Mouse (Mus musculus): ENCODE measurements around the gene Abcg4. TPM values are rescaled to one million over a fixed set of nuclear protein-coding genes. Genes with fewer than 3 reads are reported as not detected.

Gene Abcg4
- total and polyA plus RNA-seq, 3 experiments, result 4.1 to 17.1 TPM; not detected in 1

GRCm38 (mm10) chr9:44318826-44319095 is 30.3 kb upstream of the Abcg4 start:
- TF ChIP-seq POLR2A (IDR thresholded peaks at IDR 0.05; ENCODE audit: control insufficient read depth in 1 of 2, insufficient read depth in 1 of 2, low read depth in 1 of 2, low read length in 2 of 2, poor library complexity in 1 of 2), result no peak
- no peak for TF ChIP-seq TCF12 (IDR thresholded peaks at IDR 0.05; ENCODE audit: low read depth, low read length)
- no peak for TF ChIP-seq HCFC1 (IDR thresholded peaks at IDR 0.05; ENCODE audit: low read depth, low read length)
- TF ChIP-seq SIN3A (IDR thresholded peaks at IDR 0.05; ENCODE audit: low read length), result no peak
- TF ChIP-seq GATA1 (IDR thresholded peaks at IDR 0.05; ENCODE audit: low read depth, low read length), result no peak
- Histone ChIP-seq H3K27me3 (ENCODE audit: control insufficient read depth in 1 of 2, insufficient read depth in 2 of 2, low read length in 2 of 2) (no peaks in the 10 kb centered on the region), H3K9me3 (replicated peaks; ENCODE audit: insufficient read depth, low read length) (no peaks in the 10 kb centered on the region), H3K36me3 (ENCODE audit: control insufficient read depth in 1 of 2, insufficient read depth in 2 of 2, low read length in 2 of 2) (peaks cover 0 to 10% of the 10 kb centered on the region in 2 experiments; a peak in 2 of 4 replicates), H3K27ac (ENCODE audit: control insufficient read depth, low read depth, low read length) (no peak overlapping the region), H3K4me3 (ENCODE audit: control insufficient read depth in 1 of 2, insufficient read depth in 1 of 2, low read depth in 2 of 2, low read length in 2 of 2) (peak overlapping the region; percentile 93), H3K9ac (ENCODE audit: control insufficient read depth, low read depth, low read length, poor library complexity, severe bottlenecking) (peak overlapping the region; percentile 85; the same call in 1 of the 2 replicates), H3K79me2 (ENCODE audit: control insufficient read depth, insufficient read depth, low read length, poor library complexity) (peaks cover 9% of the 10 kb centered on the region; the same call in 1 of the 2 replicates), H3K4me1 (ENCODE audit: control insufficient read depth in 1 of 2, insufficient read depth in 2 of 2, low read length in 2 of 2) (peaks cover 8 to 12% of the 10 kb centered on the region in 2 experiments)
- DNase-seq (ENCODE audit: low read depth, low spot score), result no peak

DNA sequence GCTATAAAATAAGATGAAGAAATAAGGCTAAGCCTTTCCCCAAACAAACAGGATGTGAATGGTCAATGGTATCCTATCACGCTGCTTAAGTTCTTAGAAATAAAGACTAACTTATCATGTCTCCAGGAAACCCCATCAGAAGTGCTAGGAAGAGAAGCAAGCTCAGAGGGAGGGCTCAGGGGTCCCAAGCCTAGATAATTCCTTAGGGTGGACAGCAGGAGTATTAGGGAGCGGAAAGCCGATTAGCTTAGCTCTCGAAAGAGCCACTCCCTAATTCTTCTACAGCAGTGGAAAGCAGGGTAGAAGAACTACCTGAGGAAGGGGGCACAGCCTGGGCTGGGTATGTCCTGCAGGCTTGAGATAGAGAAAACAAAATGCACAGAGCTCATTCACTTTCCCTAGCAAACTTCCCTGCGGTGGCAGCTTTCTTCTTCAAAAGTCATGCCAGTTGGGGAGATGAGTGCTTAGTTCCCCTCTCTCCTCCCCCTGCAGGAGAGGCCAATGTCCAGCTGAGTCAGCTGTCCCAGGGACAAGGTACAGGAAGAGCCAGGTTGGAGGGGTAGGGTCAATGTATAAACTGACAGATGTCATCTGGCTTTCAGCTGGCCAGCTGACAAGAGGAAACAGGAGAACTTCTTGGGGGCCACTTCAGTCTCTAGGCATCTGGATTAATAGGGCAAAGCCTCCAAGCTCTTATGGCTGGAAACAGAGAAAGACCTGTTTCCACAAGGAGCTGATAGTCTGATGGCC is 29.8 kb upstream of the Abcg4 start:
- no peak for DNase-seq (ENCODE audit: low read depth, low spot score)
- H3K27ac ChIP-seq (ENCODE audit: control insufficient read depth, low read depth, low read length), result no peak overlapping the region
- H3K27me3 ChIP-seq (ENCODE audit: control insufficient read depth in 1 of 2, insufficient read depth in 2 of 2, low read length in 2 of 2), result no peaks in the 10 kb centered on the region
- H3K79me2 ChIP-seq (ENCODE audit: control insufficient read depth, insufficient read depth, low read length, poor library complexity), result peaks cover 9% of the 10 kb centered on the region; the same call in 1 of the 2 replicates
- TF ChIP-seq E2F4 (IDR thresholded peaks at IDR 0.05; ENCODE audit: borderline replicate concordance, low read depth, low read length), result no peak
- no peak for TF ChIP-seq HCFC1 (IDR thresholded peaks at IDR 0.05; ENCODE audit: low read depth, low read length)
- no peak for TF ChIP-seq MAZ (IDR thresholded peaks at IDR 0.05; ENCODE audit: low read depth, low read length)
- no peak for TF ChIP-seq MXI1 (IDR thresholded peaks at IDR 0.05; ENCODE audit: low read depth, low read length)
- no peak for TF ChIP-seq POLR2AphosphoS5 (IDR thresholded peaks at IDR 0.05; ENCODE audit: borderline replicate concordance, low read depth, low read length)
- no peak for TF ChIP-seq RAD21 (IDR thresholded peaks at IDR 0.05; ENCODE audit: low read depth, low read length)
- no peak for TF ChIP-seq KAT2A (conservative IDR thresholded peaks at IDR 0.05; ENCODE audit: low read depth, low read length)
- no peak for TF ChIP-seq USF1 (IDR thresholded peaks at IDR 0.05; ENCODE audit: low read depth, low read length)
- no peak for TF ChIP-seq NRF1 (IDR thresholded peaks at IDR 0.05; ENCODE audit: insufficient read depth, low read depth, low read length, poor library complexity, severe bottlenecking)
- TF ChIP-seq UBTF (IDR thresholded peaks at IDR 0.05; ENCODE audit: borderline replicate concordance, insufficient read depth, low read depth, low read length), result no peak
- TF ChIP-seq JUND (IDR thresholded peaks at IDR 0.05; ENCODE audit: low read depth, low read length), result no peak
- TF ChIP-seq ELF1 (IDR thresholded peaks at IDR 0.05; ENCODE audit: low read depth, low read length), result no peak
- no peak for TF ChIP-seq ZC3H11A (IDR thresholded peaks at IDR 0.05; ENCODE audit: low read depth, low read length)
- TF ChIP-seq CHD1 (IDR thresholded peaks at IDR 0.05; ENCODE audit: low read depth, low read length), result no peak
- no peak for TF ChIP-seq MYC (IDR thresholded peaks at IDR 0.05; ENCODE audit: low read depth, low read length)
- TF ChIP-seq TCF12 (IDR thresholded peaks at IDR 0.05; ENCODE audit: low read depth, low read length), result no peak
- no peak for TF ChIP-seq CHD2 (IDR thresholded peaks at IDR 0.05; ENCODE audit: low read length)
- no peak overlapping the region for H3K9ac ChIP-seq (ENCODE audit: control insufficient read depth, low read depth, low read length, poor library complexity, severe bottlenecking)
- no peaks in the 10 kb centered on the region for H3K9me3 ChIP-seq (replicated peaks; ENCODE audit: insufficient read depth, low read length)
- H3K4me3 ChIP-seq (ENCODE audit: control insufficient read depth in 1 of 2, insufficient read depth in 1 of 2, low read depth in 2 of 2, low read length in 2 of 2), result no peak overlapping the region
- H3K36me3 ChIP-seq (ENCODE audit: control insufficient read depth in 1 of 2, insufficient read depth in 2 of 2, low read length in 2 of 2), result peaks cover 0 to 10% of the 10 kb centered on the region in 2 experiments; a peak in 2 of 4 replicates
- H3K4me1 ChIP-seq (ENCODE audit: control insufficient read depth in 1 of 2, insufficient read depth in 2 of 2, low read length in 2 of 2), result peaks cover 8 to 12% of the 10 kb centered on the region in 2 experiments

Measured in MEL (cell line).